Mouse (Mus musculus) megakaryocyte, adult 5-6 weeks (primary cell): ENCODE measurements around the gene Slc8a1. TPM values are rescaled to one million over a fixed set of nuclear protein-coding genes. Genes with fewer than 3 reads are reported as not detected.

ENCODE experiments used
- ATAC-seq: 2 replicates; pipeline ENCODE4 v1.8.0; 2016; ENCODE audit warnings: mild to moderate bottlenecking, inconsistent platforms; ENCODE audit not compliant: poor library complexity, severe bottlenecking
- total RNA-seq, 2 experiments: library from RNA; stranded (forward) in 1 of 2; stranded (reverse) in 1 of 2; fragments of 153-499, 151-499 nt in 1 of 2; fragments of 221-1000, 200-1000 nt in 1 of 2; gene quantifications; 2 replicates each; pipeline versions ENCODE4 v1.2.3 to v1.2.4; 2015 to 2017

Slc8a1 gene
- total RNA-seq (2015) (19.3 and 23.5 TPM in 2 replicates), total RNA-seq (2017) (24.6 and 30.6 TPM in 2 replicates)

GRCm38 (mm10) chr17:81738311-81738755 lies at the start of gene Slc8a1:
Gene Slc8a1, minus strand, starts transcription at chr17:81738377.
- no peak for ATAC-seq

GRCm38 (mm10) chr17:81787350-81787749 lies 49.2 kb upstream of the Slc8a1 start:
- peak; percentile 85 for ATAC-seq

- peak; percentile 51 for ATAC-seq
Measured at GRCm38 (mm10) chr17:81782326-81782725, 44.1 kb upstream of the Slc8a1 start.

GRCm38 (mm10) chr17:81781491-81781890 lies 43.3 kb upstream of the Slc8a1 start:
- no peak for ATAC-seq

- no peak for ATAC-seq
Measured at GRCm38 (mm10) chr17:81779883-81780282, 41.7 kb upstream of the Slc8a1 start.

- no peak for ATAC-seq
Measured at GRCm38 (mm10) chr17:81750664-81751063, 12.5 kb upstream of the Slc8a1 start.

GRCm38 (mm10) chr17:81743034-81743433 lies 4.9 kb upstream of the Slc8a1 start:
- no peak for ATAC-seq

GRCm38 (mm10) chr17:81740576-81740975 lies 2.4 kb upstream of the Slc8a1 start:
- no peak for ATAC-seq

GRCm38 (mm10) chr17:81737779-81738178 lies 398 bp downstream of the Slc8a1 start:
- ATAC-seq: no peak

- ATAC-seq: no peak
Measured at GRCm38 (mm10) chr17:81737309-81737708, 868 bp downstream of the Slc8a1 start.

GRCm38 (mm10) chr17:81735583-81735982 lies 2.6 kb downstream of the Slc8a1 start:
- ATAC-seq: no peak

GRCm38 (mm10) chr17:81729891-81730290 lies 8.3 kb downstream of the Slc8a1 start:
- ATAC-seq: no peak

- ATAC-seq: peak; percentile 95
Measured at GRCm38 (mm10) chr17:81712273-81712751, 25.9 kb downstream of the Slc8a1 start.

- peak; percentile 69 for ATAC-seq
Measured at GRCm38 (mm10) chr17:81704761-81705160, 33.4 kb downstream of the Slc8a1 start.

- ATAC-seq: peak; percentile 65
Measured at GRCm38 (mm10) chr17:81703258-81703657, 34.9 kb downstream of the Slc8a1 start.

- no peak for ATAC-seq
Measured at GRCm38 (mm10) chr17:81701701-81702100, 36.5 kb downstream of the Slc8a1 start.

- no peak for ATAC-seq
Measured at GRCm38 (mm10) chr17:81698789-81699188, 39.4 kb downstream of the Slc8a1 start.

GRCm38 (mm10) chr17:81697695-81698094 lies 40.5 kb downstream of the Slc8a1 start:
- ATAC-seq: 0 out of 2 replicates have a peak, but pooled peaks have one; percentile 36

GRCm38 (mm10) chr17:81694977-81695376 lies 43.2 kb downstream of the Slc8a1 start:
- ATAC-seq: no peak

GRCm38 (mm10) chr17:81679616-81680015 lies 58.6 kb downstream of the Slc8a1 start:
- ATAC-seq: peak; percentile 84

- no peak for ATAC-seq
Measured at GRCm38 (mm10) chr17:81677450-81677849, 60.7 kb downstream of the Slc8a1 start.

GRCm38 (mm10) chr17:81676203-81676602 lies 62.0 kb downstream of the Slc8a1 start:
- no peak for ATAC-seq

- ATAC-seq: no peak
Measured at GRCm38 (mm10) chr17:81671245-81671644, 66.9 kb downstream of the Slc8a1 start.
